Mouse (Mus musculus) stomach, postnatal 0 days (tissue): ENCODE results near the gene Cchcr1. TPM values are rescaled to one million over a fixed set of nuclear protein-coding genes. Genes with fewer than 3 reads are reported as not detected.

Experiments
- ATAC-seq: fragments of 200-750 bp; cut with Nextera tagmentation; 2 replicates; pipeline ENCODE4 v1.8.0; 2017; ENCODE audit not compliant: low FRiP score, low TSS enrichment
- DNase-seq: peaks from one replicate; pipeline ENCODE4 v3.0.0-alpha.2; 2016; ENCODE audit warnings: low spot score
- H3K27ac ChIP-seq: fragments of 300-500 bp; sonication (generic); replicated peaks from 2 replicates; pipeline ENCODE4 v1.5.1; 2014; ENCODE audit warnings: mild to moderate bottlenecking, control low read depth
- H3K27me3 ChIP-seq: fragments of 300-500 bp; sonication (generic); 2 replicates; pipeline ENCODE4 v1.6.1; 2014; ENCODE audit warnings: low read length; ENCODE audit not compliant: control insufficient read depth, insufficient read depth
- H3K36me3 ChIP-seq: fragments of 300-500 bp; sonication (generic); 2 replicates; pipeline ENCODE4 v1.6.1; 2014; ENCODE audit warnings: low read length, mixed read lengths; ENCODE audit not compliant: control insufficient read depth, insufficient read depth
- H3K4me1 ChIP-seq: fragments of 300-500 bp; sonication (generic); replicated peaks from 2 replicates; pipeline ENCODE4 v1.6.1; 2014; ENCODE audit warnings: antibody characterized with exemption; ENCODE audit not compliant: control insufficient read depth, insufficient read depth
- H3K4me2 ChIP-seq: fragments of 300-500 bp; sonication (generic); replicated peaks from 2 replicates; pipeline ENCODE4 v1.6.1; 2014; ENCODE audit warnings: low read depth, mild to moderate bottlenecking, control low read depth, moderate library complexity
- H3K4me3 ChIP-seq: fragments of 300-500 bp; sonication (generic); 2 replicates; pipeline ENCODE4 v1.5.1; 2014; ENCODE audit warnings: low read depth, low read length, control low read depth
- H3K9ac ChIP-seq: fragments of 300-500 bp; sonication (generic); 2 replicates; pipeline ENCODE4 v1.6.1; 2014; ENCODE audit warnings: mild to moderate bottlenecking, low read length, control low read depth, mixed read lengths
- H3K9me3 ChIP-seq: fragments of 300-500 bp; sonication (generic); 2 replicates; pipeline ENCODE4 v1.6.1; 2016; ENCODE audit warnings: low read length; ENCODE audit not compliant: control insufficient read depth
- CTCF ChIP-seq: IDR thresholded peaks from 2 replicates; pipeline ENCODE4 v1.5.1; 2016; ENCODE audit warnings: antibody characterized with exemption, low read depth, mild to moderate bottlenecking, moderate library complexity
- EP300 ChIP-seq: optimal IDR thresholded peaks from 2 replicates; pipeline ENCODE3; 2016; ENCODE audit warnings: antibody characterized with exemption
- WGBS: fragments of 180-500 bp; shearing (Covaris S2); extraction: QIAGEN DNeasy Blood & Tissue Kit; methylation state at CpG from one replicate; pipeline ENCODE4 v1.1.7; 2014; 5-methylcytosine and 5-hydroxymethylcytosine counted together
- polyA plus RNA-seq: library from polyadenylated mRNA; unstranded; fragments of >200 nt; fragmentation: Nextera tagmentation; extraction: Ambion mirVana; gene quantifications from 2 replicates; pipeline ENCODE4 v1.2.1, GENCODE M21; 2015

Cchcr1 gene
- polyA plus RNA-seq, 1 experiment from 2014 or later: 7.4 TPM

- no peaks in the 10 kb centered on the region for H3K9me3 ChIP-seq
- H3K9ac ChIP-seq: no peak overlapping the region
- H3K27me3 ChIP-seq: no peaks in the 10 kb centered on the region
- H3K27ac ChIP-seq: no peak overlapping the region
- H3K4me2 ChIP-seq: no peak overlapping the region
- H3K4me1 ChIP-seq: no peaks in the 10 kb centered on the region
- TF ChIP-seq EP300: no peak
- 0 out of 2 replicates have a peak, but pooled peaks have one; percentile 10 for TF ChIP-seq CTCF
- no peak for ATAC-seq
- 67% methylated on average over 1 of the region's 2 CpGs for WGBS
- no peak overlapping the region for H3K4me3 ChIP-seq
- no peak for DNase-seq
- no peaks in the 10 kb centered on the region for H3K36me3 ChIP-seq
These were observed 30.6 kb downstream of the Cchcr1 start for GRCm38 (mm10) chr17:35547465-35547864.

GRCm38 (mm10) chr17:35548636-35549035 is 31.7 kb downstream of the Cchcr1 start:
- H3K36me3 ChIP-seq: no peaks in the 10 kb centered on the region
- peak overlapping the region; percentile 69; the same call in 1 of the 2 replicates for H3K27ac ChIP-seq
- TF ChIP-seq EP300 (no peak), CTCF (no peak)
- H3K4me1 ChIP-seq: no peaks in the 10 kb centered on the region
- no peak overlapping the region for H3K4me3 ChIP-seq
- H3K9me3 ChIP-seq: no peaks in the 10 kb centered on the region
- 25% methylated on average over 5 of the region's 5 CpGs for WGBS
- no peak for DNase-seq
- no peak for ATAC-seq
- no peak overlapping the region for H3K4me2 ChIP-seq
- no peak overlapping the region for H3K9ac ChIP-seq
- H3K27me3 ChIP-seq: no peaks in the 10 kb centered on the region

- no peaks in the 10 kb centered on the region for H3K9me3 ChIP-seq
- no peaks in the 10 kb centered on the region for H3K27me3 ChIP-seq
- ATAC-seq (peak; percentile 82), DNase-seq (peak; percentile 75)
- H3K27ac ChIP-seq: peak overlapping the region; percentile 95
- H3K36me3 ChIP-seq: no peaks in the 10 kb centered on the region
- no peak for TF ChIP-seq CTCF
- TF ChIP-seq EP300: no peak
- no peaks in the 10 kb centered on the region for H3K4me1 ChIP-seq
- 27% methylated on average over 15 of the region's 15 CpGs for WGBS
- H3K4me2 ChIP-seq: peak overlapping the region; percentile 14; the same call in 1 of the 2 replicates
- peak overlapping the region; percentile 31; the same call in 1 of the 2 replicates for H3K9ac ChIP-seq
- no peak overlapping the region for H3K4me3 ChIP-seq
These were observed 32.7 kb downstream of the Cchcr1 start for GRCm38 (mm10) chr17:35549437-35550142.

- H3K4me1 ChIP-seq: no peaks in the 10 kb centered on the region
- no peaks in the 10 kb centered on the region for H3K9me3 ChIP-seq
- H3K36me3 ChIP-seq: no peaks in the 10 kb centered on the region
- peak overlapping the region; percentile 31; the same call in 1 of the 2 replicates for H3K9ac ChIP-seq
- H3K4me2 ChIP-seq: no peak overlapping the region; the same call in 1 of the 2 replicates
- TF ChIP-seq CTCF: peak; percentile 37
- no peak for TF ChIP-seq EP300
- DNase-seq (no peak), ATAC-seq (no peak)
- peak overlapping the region; percentile 95 for H3K27ac ChIP-seq
- no peak overlapping the region for H3K4me3 ChIP-seq
- WGBS: 92% methylated on average over 4 of the region's 4 CpGs
- no peaks in the 10 kb centered on the region for H3K27me3 ChIP-seq
These were observed 33.2 kb downstream of the Cchcr1 start for GRCm38 (mm10) chr17:35550143-35550494.

GRCm38 (mm10) chr17:35550871-35551270 is 34.0 kb downstream of the Cchcr1 start:
- no peak for ATAC-seq
- no peaks in the 10 kb centered on the region for H3K36me3 ChIP-seq
- 48% methylated on average over 8 of the region's 8 CpGs for WGBS
- TF ChIP-seq EP300 (no peak), CTCF (no peak)
- H3K9me3 ChIP-seq: no peaks in the 10 kb centered on the region
- no peak for DNase-seq
- no peaks in the 10 kb centered on the region for H3K27me3 ChIP-seq
- no peak overlapping the region for H3K4me2 ChIP-seq
- H3K4me1 ChIP-seq: no peaks in the 10 kb centered on the region
- H3K27ac ChIP-seq: peak overlapping the region; percentile 25; the same call in 1 of the 2 replicates
- H3K4me3 ChIP-seq: no peak overlapping the region
- H3K9ac ChIP-seq: no peak overlapping the region

- WGBS: 76% methylated on average over 10 of the region's 10 CpGs
- Histone ChIP-seq H3K36me3 (no peaks in the 10 kb centered on the region), H3K4me3 (no peak within 1 kb of the TSS), H3K4me2 (no peak within 1 kb of the TSS), H3K9ac (peak within 1 kb of the TSS; percentile 13; the same call in 1 of the 2 replicates), H3K4me1 (no peaks in the 10 kb centered on the region), H3K9me3 (no peaks in the 10 kb centered on the region), H3K27me3 (no peaks in the 10 kb centered on the region), H3K27ac (peak within 1 kb of the TSS; percentile 35; the same call in 1 of the 2 replicates)
- TF ChIP-seq CTCF (no peak), EP300 (no peak)
- DNase-seq (no peak), ATAC-seq (no peak)
These were observed 35.0 kb downstream of the Cchcr1 start, which contains the start of gene Cdsn for GRCm38 (mm10) chr17:35551881-35552414. TSS of gene Cdsn (plus strand) at chr17:35552128.
